Mouse (Mus musculus) cerebellum, adult 2 months (tissue): ENCODE results near the gene Fanca.

ENCODE experiments used
- CTCF ChIP-seq: fragments of 200-500 bp; IDR thresholded peaks from 2 replicates; pipeline ENCODE4 v1.5.1; 2011; ENCODE audit warnings: low read depth, mild to moderate bottlenecking, control low read depth, low read length, moderate library complexity, borderline replicate concordance; ENCODE audit not compliant: insufficient read depth
- POLR2A ChIP-seq: fragments of 200-500 bp; IDR thresholded peaks from 2 replicates; pipeline ENCODE4 v1.6.1; 2011; ENCODE audit warnings: low read length, control low read depth, borderline replicate concordance; ENCODE audit not compliant: insufficient read depth

DNA sequence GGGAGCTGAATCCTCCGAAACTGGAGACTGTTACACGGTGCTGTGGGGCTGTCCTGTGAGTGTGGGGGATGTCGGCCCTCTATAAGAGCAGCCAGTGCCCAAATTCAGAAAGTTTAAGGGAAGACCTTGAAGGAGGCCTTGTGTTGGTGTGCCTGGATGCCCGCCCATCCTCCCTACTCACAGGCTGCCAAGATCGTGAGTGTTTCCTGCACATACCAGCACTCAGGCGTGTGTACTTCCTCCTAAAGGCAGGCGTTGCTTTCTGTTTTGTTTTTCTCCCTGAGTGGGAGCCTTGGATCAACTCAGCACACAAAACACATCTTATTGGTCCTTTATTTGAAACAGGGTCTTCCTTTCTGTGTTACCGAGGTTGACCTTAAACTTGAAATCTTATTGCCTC is 23.9 kb upstream of the Fanca start:
- TF ChIP-seq POLR2A (no peak), CTCF (no peak)
